Mouse (Mus musculus) T-helper 17 cell (primary cell): ENCODE data around the gene Astn1.

Source experiments
- in situ Hi-C, 2 experiments: fragments of 300-600 bp; cut with MboI, MseI; formaldehyde crosslinking; loops; 1 replicate in 1 of 2; 2 replicates in 1 of 2; pipeline ENCODE4 v1.15.1; 2025; ENCODE audit warnings: high pct_unique_total_duplicates in 2 of 2

The Astn1 gene

DNA sequence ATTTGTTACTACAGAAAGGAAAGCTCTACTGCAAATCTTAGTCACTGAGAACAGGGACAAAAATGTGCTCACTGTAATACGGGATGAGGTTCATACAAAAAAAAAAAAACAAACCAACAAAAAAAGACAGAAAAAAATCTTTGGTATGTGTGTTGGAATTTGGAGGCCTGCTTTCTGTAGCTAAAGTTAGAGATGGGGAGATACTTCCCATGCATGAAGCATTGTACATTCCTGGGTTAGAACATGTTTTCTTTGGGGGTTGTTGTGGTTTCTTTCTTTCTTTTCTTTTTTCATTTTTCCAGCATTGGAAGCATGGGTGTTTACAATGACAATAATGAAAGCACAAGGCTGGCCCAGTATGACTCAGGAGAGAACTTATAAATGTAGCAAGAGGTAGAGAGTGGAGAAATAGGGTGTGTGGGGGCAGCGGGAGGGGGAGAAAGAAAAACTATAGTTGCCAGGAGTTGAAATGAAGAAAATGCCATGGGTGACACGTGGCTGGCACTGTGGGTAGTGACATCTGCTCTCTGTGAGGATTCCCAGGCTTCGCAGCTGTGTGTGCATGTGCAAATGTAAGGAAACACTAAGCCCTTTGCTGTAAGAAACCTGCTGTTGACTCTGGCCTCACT is 370.9 kb downstream of the Astn1 start:
- in situ Hi-C loops = no loop called here

DNA sequence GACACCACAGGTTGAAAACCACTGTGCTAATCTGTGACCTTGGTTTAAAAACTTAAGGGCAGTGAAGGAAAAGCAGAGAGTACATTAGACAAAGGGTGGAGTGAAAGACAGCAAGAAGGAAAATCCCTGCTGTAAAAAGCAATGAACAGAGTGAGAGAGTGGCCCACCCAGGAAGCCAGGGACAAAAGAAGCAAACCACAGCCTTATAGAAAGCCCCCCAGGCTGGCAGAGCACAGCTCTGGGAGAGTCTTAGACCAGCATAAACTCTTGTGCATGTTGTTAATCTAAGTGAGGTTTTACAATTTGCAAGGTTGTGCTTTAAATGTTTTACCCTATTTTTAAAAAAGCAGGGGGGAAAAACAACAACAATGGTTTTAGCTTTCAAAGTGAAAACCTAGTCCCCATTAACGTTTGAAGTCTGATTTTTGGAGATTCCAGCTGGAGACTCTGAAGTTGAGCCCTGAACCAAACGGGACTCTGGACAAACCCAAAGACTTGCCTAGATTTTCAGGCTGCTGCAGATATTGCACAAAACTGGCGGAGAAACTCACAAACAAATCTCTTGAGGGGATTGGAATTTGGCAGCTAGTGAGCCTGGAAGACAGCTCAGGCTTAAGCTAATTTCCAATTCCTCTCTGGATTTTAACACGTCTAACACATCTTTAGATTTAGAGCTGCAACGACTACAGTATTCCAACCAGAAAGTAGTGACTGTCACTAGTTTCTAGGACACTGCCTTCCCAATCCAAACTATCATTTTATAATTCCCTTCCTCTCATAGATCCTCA is 377.3 kb downstream of the Astn1 start:
- in situ Hi-C loops = no loop called here

DNA sequence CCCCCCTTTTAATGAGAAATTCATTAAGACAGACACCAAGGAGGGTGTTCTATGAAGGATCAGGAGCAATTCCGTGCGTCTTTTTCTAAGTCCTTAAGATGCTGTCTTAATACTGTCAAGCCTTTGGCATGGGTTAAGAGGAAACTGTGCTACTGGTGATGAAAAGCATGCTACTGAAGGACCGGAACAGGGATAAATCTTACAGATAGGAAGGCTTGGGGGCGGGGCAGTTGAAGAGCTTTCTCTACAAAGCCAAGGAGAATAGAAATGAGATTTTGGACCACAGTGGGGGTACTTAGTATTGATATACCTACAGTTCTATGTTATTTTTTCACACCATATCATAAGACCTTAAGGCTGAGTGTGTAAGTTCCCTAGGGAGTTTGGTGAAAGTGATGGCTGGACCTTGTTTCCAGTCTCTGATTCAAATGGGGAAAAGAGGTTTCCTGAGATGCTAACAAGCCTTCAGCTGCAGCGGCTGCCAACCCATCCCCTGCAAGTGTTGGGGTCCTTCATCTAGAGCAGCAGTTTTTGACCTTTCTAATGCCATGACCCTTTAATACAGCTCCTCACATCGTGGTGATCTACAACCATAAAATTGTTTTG is 378.2 kb downstream of the Astn1 start:
- in situ Hi-C loops = no loop called here

DNA sequence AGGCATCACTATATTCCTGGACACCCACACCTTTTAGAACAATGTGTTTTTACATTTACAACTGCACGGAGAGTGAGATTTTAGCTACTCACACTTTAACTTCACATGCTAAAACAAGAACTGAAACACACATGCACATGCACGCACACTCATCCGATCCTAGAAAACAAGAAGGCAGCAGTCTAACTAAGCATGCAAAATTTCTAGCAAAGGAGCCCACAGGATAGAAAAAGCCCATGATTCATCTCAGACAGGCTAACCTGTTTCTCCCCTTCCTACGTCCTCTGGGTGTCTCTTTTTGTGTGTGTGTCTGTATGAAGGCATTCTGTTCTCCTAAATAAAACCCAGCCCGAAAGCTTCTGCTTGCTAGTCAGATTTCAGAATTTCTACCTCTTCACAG is 378.9 kb downstream of the Astn1 start:
- in situ Hi-C loops = no loop called here
